Mouse (Mus musculus): Measurements from ENCODE around the gene Epb41l1.

DNA sequence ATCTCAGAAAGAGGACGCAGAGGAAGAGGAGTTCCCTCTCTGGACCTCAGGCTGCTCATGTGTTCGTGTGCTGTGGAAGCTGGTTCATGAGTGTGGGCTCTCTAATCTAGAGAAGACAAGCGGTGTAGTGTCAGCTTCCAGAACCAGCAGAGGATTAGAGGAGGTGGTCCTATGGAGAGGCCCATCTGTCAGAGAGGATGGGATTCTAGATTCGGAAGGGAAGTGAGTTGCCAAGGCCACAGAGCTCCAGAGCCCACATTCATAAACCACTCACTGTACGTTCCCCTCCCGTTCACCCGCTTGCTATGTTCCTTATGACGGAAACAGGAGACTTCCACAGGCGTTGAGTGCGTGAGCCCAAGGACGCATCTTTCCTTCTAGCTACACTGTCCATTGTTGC lies 16.9 kb downstream of the Epb41l1 start:
- TF ChIP-seq CTCF (IDR thresholded peaks at IDR 0.05; ENCODE audit: low read depth) (no peak), EP300 (IDR thresholded peaks at IDR 0.05; ENCODE audit: low read depth) (no peak)
